Mouse (Mus musculus) ES-Bruce4 (cell line): Measurements from ENCODE around the gene Fhl3. TPM values are rescaled to one million over a fixed set of nuclear protein-coding genes. Genes with fewer than 3 reads are reported as not detected.

Experiments used
- H3K27ac ChIP-seq: 2 replicates; pipeline ENCODE4 v1.5.1; 2012; ENCODE audit warnings: low read length, inconsistent platforms; ENCODE audit not compliant: insufficient read depth
- H3K27me3 ChIP-seq: 2 replicates; pipeline ENCODE4 v1.6.1; 2012; ENCODE audit warnings: mild to moderate bottlenecking, low read length, inconsistent platforms; ENCODE audit not compliant: control insufficient read depth, poor library complexity, insufficient read depth, severe bottlenecking
- H3K36me3 ChIP-seq: 2 replicates; pipeline ENCODE4 v1.6.1; 2012; ENCODE audit warnings: inconsistent platforms, mild to moderate bottlenecking, low read length, moderate library complexity; ENCODE audit not compliant: control insufficient read depth, poor library complexity, insufficient read depth, severe bottlenecking
- H3K4me1 ChIP-seq: one replicate; pipeline ENCODE4 v1.8.1; 2011; ENCODE audit warnings: low read length; ENCODE audit not compliant: control insufficient read depth, insufficient read depth
- H3K4me3 ChIP-seq: 2 replicates; pipeline ENCODE4 v1.5.1; 2011; ENCODE audit warnings: low read depth, mild to moderate bottlenecking, low read length
- H3K9ac ChIP-seq: 2 replicates; pipeline ENCODE4 v1.6.1; 2012; ENCODE audit warnings: low read depth, mild to moderate bottlenecking, inconsistent platforms; ENCODE audit not compliant: poor library complexity, severe bottlenecking
- H3K9me3 ChIP-seq: replicated peaks from 2 replicates; pipeline ENCODE4 v1.6.1; 2012; ENCODE audit warnings: mild to moderate bottlenecking, low read length, inconsistent platforms; ENCODE audit not compliant: control insufficient read depth, poor library complexity, insufficient read depth, severe bottlenecking
- CTCF ChIP-seq: IDR thresholded peaks from one replicate; pipeline ENCODE4 v1.8.1; 2011; ENCODE audit warnings: low read depth, low read length
- EP300 ChIP-seq: IDR thresholded peaks from 2 replicates; pipeline ENCODE4 v1.6.1; 2011; ENCODE audit warnings: low read depth, low read length; ENCODE audit not compliant: insufficient read depth
- POLR2A ChIP-seq: IDR thresholded peaks from one replicate; pipeline ENCODE4 v1.8.1; 2011; ENCODE audit warnings: low read length; ENCODE audit not compliant: insufficient read depth
- polyA plus RNA-seq: library from polyadenylated mRNA; stranded (reverse); fragments of >200 nt; gene quantifications from 2 replicates; pipeline ENCODE4 v1.2.4, GENCODE M21; 2011; ENCODE audit warnings: low read depth; ENCODE audit not compliant: missing spikeins, insufficient read depth, insufficient read length

The Fhl3 gene
- polyA plus RNA-seq, 1 experiment, result 14.0 TPM

- H3K4me1 ChIP-seq, result no peaks in the 10 kb centered on the region
- H3K27ac ChIP-seq, result no peak overlapping the region
- H3K27me3 ChIP-seq, result no peaks in the 10 kb centered on the region
- H3K9ac ChIP-seq, result no peak overlapping the region
- H3K36me3 ChIP-seq, result peaks cover 15% of the 10 kb centered on the region
- no peak for TF ChIP-seq EP300
- TF ChIP-seq POLR2A, result no peak
- no peak for TF ChIP-seq CTCF
- no peaks in the 10 kb centered on the region for H3K9me3 ChIP-seq
- no peak overlapping the region for H3K4me3 ChIP-seq
Measured at GRCm38 (mm10) chr4:124675958-124676357, 24.5 kb upstream of the Fhl3 start.

- no peak overlapping the region for H3K4me3 ChIP-seq
- H3K9ac ChIP-seq, result no peak overlapping the region
- no peaks in the 10 kb centered on the region for H3K27me3 ChIP-seq
- TF ChIP-seq CTCF (no peak), EP300 (no peak), POLR2A (no peak)
- H3K9me3 ChIP-seq, result no peaks in the 10 kb centered on the region
- H3K36me3 ChIP-seq, result peaks cover 50% of the 10 kb centered on the region
- peaks cover 1% of the 10 kb centered on the region for H3K4me1 ChIP-seq
- H3K27ac ChIP-seq, result no peak overlapping the region
Measured at GRCm38 (mm10) chr4:124682270-124682669, 18.2 kb upstream of the Fhl3 start.

GRCm38 (mm10) chr4:124683474-124683873, 17.0 kb upstream of the Fhl3 start:
- peaks cover 50% of the 10 kb centered on the region for H3K36me3 ChIP-seq
- H3K9ac ChIP-seq, result no peak overlapping the region
- no peaks in the 10 kb centered on the region for H3K9me3 ChIP-seq
- TF ChIP-seq EP300 (no peak), CTCF (no peak)
- no peak overlapping the region for H3K4me3 ChIP-seq
- H3K4me1 ChIP-seq, result peaks cover 1% of the 10 kb centered on the region
- H3K27ac ChIP-seq, result no peak overlapping the region
- no peaks in the 10 kb centered on the region for H3K27me3 ChIP-seq

- H3K9me3 ChIP-seq, result no peaks in the 10 kb centered on the region
- TF ChIP-seq CTCF, result no peak
- no peak for TF ChIP-seq EP300
- TF ChIP-seq POLR2A, result no peak
- H3K27ac ChIP-seq, result no peak overlapping the region
- H3K9ac ChIP-seq, result no peak overlapping the region
- peaks cover 1% of the 10 kb centered on the region for H3K4me1 ChIP-seq
- no peaks in the 10 kb centered on the region for H3K27me3 ChIP-seq
- H3K36me3 ChIP-seq, result peaks cover 42% of the 10 kb centered on the region
- no peak overlapping the region for H3K4me3 ChIP-seq
Measured at GRCm38 (mm10) chr4:124685004-124685403, 15.5 kb upstream of the Fhl3 start.

GRCm38 (mm10) chr4:124685453-124685852, 15.0 kb upstream of the Fhl3 start:
- peaks cover 1% of the 10 kb centered on the region for H3K4me1 ChIP-seq
- H3K9ac ChIP-seq, result no peak overlapping the region
- peaks cover 38% of the 10 kb centered on the region for H3K36me3 ChIP-seq
- no peaks in the 10 kb centered on the region for H3K9me3 ChIP-seq
- H3K27me3 ChIP-seq, result no peaks in the 10 kb centered on the region
- H3K27ac ChIP-seq, result no peak overlapping the region
- TF ChIP-seq POLR2A (no peak), EP300 (no peak), CTCF (no peak)
- no peak overlapping the region for H3K4me3 ChIP-seq

- H3K27me3 ChIP-seq, result no peaks in the 10 kb centered on the region
- peaks cover 35% of the 10 kb centered on the region for H3K36me3 ChIP-seq
- no peak overlapping the region for H3K4me3 ChIP-seq
- no peak for TF ChIP-seq POLR2A
- no peak for TF ChIP-seq EP300
- TF ChIP-seq CTCF, result no peak
- H3K9ac ChIP-seq, result no peak overlapping the region
- H3K4me1 ChIP-seq, result peaks cover 1% of the 10 kb centered on the region
- H3K9me3 ChIP-seq, result no peaks in the 10 kb centered on the region
- no peak overlapping the region for H3K27ac ChIP-seq
Measured at GRCm38 (mm10) chr4:124685897-124686402, 14.6 kb upstream of the Fhl3 start.
